Mouse (Mus musculus): ENCODE measurements around the gene Gm36176. TPM values are rescaled to one million over a fixed set of nuclear protein-coding genes. Genes with fewer than 3 reads are reported as not detected.

Gene Gm36176
- polyA plus RNA-seq, 2 experiments, result not detected

GRCm38 (mm10) chr10:77890987-77891565 lies 44.5 kb downstream of the Gm36176 start:
- no peaks in the 10 kb centered on the region for H3K27me3 ChIP-seq (ENCODE audit: control insufficient read depth, insufficient read depth, low read length)
- TF ChIP-seq EP300 (IDR thresholded peaks at IDR 0.05; ENCODE audit: low read depth) (no peak), CTCF (IDR thresholded peaks at IDR 0.05; ENCODE audit: low read depth) (no peak)
- no peaks in the 10 kb centered on the region for H3K9me3 ChIP-seq (ENCODE audit: control insufficient read depth, low read length)
- no peak overlapping the region for H3K4me3 ChIP-seq (ENCODE audit: insufficient read depth in 1 of 2, low read depth in 2 of 2, low read length in 2 of 2)
- no peaks in the 10 kb centered on the region for H3K36me3 ChIP-seq (replicated peaks; ENCODE audit: control insufficient read depth, insufficient read depth, low read depth)
- WGBS (ENCODE audit: insufficient replicate concordance), result 56% methylated on average over 8 of the region's 8 CpGs
- H3K27ac ChIP-seq, result no peak overlapping the region
- no peak for ATAC-seq (ENCODE audit: insufficient read depth)
- DNase-seq (ENCODE audit: low read depth in 3 of 3, low spot score in 3 of 3), result no peak
- H3K9ac ChIP-seq (replicated peaks), result no peak overlapping the region
- no peak overlapping the region for H3K4me2 ChIP-seq (ENCODE audit: low read depth)
- H3K4me1 ChIP-seq (replicated peaks; ENCODE audit: control insufficient read depth in 2 of 2, insufficient read depth in 2 of 2, low read length in 1 of 2), result no peaks in the 10 kb centered on the region

GRCm38 (mm10) chr10:77895562-77895961 lies 49.0 kb downstream of the Gm36176 start:
- Histone ChIP-seq H3K4me1 (replicated peaks; ENCODE audit: control insufficient read depth in 2 of 2, insufficient read depth in 2 of 2, low read length in 1 of 2) (no peaks in the 10 kb centered on the region), H3K36me3 (replicated peaks; ENCODE audit: control insufficient read depth, insufficient read depth, low read depth) (no peaks in the 10 kb centered on the region), H3K9me3 (ENCODE audit: control insufficient read depth, low read length) (no peaks in the 10 kb centered on the region), H3K4me2 (ENCODE audit: low read depth) (no peak overlapping the region), H3K9ac (replicated peaks) (no peak overlapping the region), H3K27ac (no peak overlapping the region), H3K4me3 (ENCODE audit: insufficient read depth in 1 of 2, low read depth in 2 of 2, low read length in 2 of 2) (no peak overlapping the region), H3K27me3 (ENCODE audit: control insufficient read depth, insufficient read depth, low read length) (no peaks in the 10 kb centered on the region)
- WGBS (ENCODE audit: insufficient replicate concordance), result 57% methylated on average over 5 of the region's 5 CpGs
- DNase-seq (ENCODE audit: low read depth in 3 of 3, low spot score in 3 of 3), result no peak
- ATAC-seq (ENCODE audit: insufficient read depth), result no peak
- TF ChIP-seq CTCF (IDR thresholded peaks at IDR 0.05; ENCODE audit: low read depth), result no peak
- TF ChIP-seq EP300 (IDR thresholded peaks at IDR 0.05; ENCODE audit: low read depth), result no peak

Other genes with a start within 250 kb of the Gm36176 start
Only the 30 nearest of the 33 such genes appear.
- 0.03 TPM in 1 of 2 replicates, not detected in the other for gene Tspear, start 160.2 kb upstream of the Gm36176 start, polyA plus RNA-seq (2012; rRNA removed)
- gene Tspear, start 160.2 kb upstream of the Gm36176 start, polyA plus RNA-seq (2014; fragmentation: Nextera tagmentation; extraction: Ambion mirVana), result not detected in 2 replicates
- not detected in 2 replicates for gene Gm19402, start 156.0 kb upstream of the Gm36176 start, polyA plus RNA-seq (2012; rRNA removed)
- not detected in 2 replicates for gene Gm19402, start 156.0 kb upstream of the Gm36176 start, polyA plus RNA-seq (2014; fragmentation: Nextera tagmentation; extraction: Ambion mirVana)
- not detected in 2 replicates for gene Gm9508, start 149.6 kb upstream of the Gm36176 start, polyA plus RNA-seq (2012; rRNA removed)
- gene Gm9508, start 149.6 kb upstream of the Gm36176 start, polyA plus RNA-seq (2014; fragmentation: Nextera tagmentation; extraction: Ambion mirVana), result not detected in 2 replicates
- gene Gm10272, start 140.2 kb upstream of the Gm36176 start, polyA plus RNA-seq (2012; rRNA removed), result not detected in 2 replicates
- gene Gm10272, start 140.2 kb upstream of the Gm36176 start, polyA plus RNA-seq (2014; fragmentation: Nextera tagmentation; extraction: Ambion mirVana), result not detected in 2 replicates
- not detected in 2 replicates for gene Gm10024, start 135.3 kb upstream of the Gm36176 start, polyA plus RNA-seq (2012; rRNA removed)
- not detected in 2 replicates for gene Gm10024, start 135.3 kb upstream of the Gm36176 start, polyA plus RNA-seq (2014; fragmentation: Nextera tagmentation; extraction: Ambion mirVana)
- gene Gm10142, start 131.0 kb upstream of the Gm36176 start, polyA plus RNA-seq (2012; rRNA removed), result not detected in 2 replicates
- gene Gm10142, start 131.0 kb upstream of the Gm36176 start, polyA plus RNA-seq (2014; fragmentation: Nextera tagmentation; extraction: Ambion mirVana), result not detected in 2 replicates
- gene Krtap12-1, start 126.2 kb upstream of the Gm36176 start, polyA plus RNA-seq (2012; rRNA removed), result not detected in 2 replicates
- gene Krtap12-1, start 126.2 kb upstream of the Gm36176 start, polyA plus RNA-seq (2014; fragmentation: Nextera tagmentation; extraction: Ambion mirVana), result not detected in 2 replicates
- gene Gm10100, start 120.3 kb upstream of the Gm36176 start, polyA plus RNA-seq (2012; rRNA removed), result not detected in 2 replicates
- gene Gm10100, start 120.3 kb upstream of the Gm36176 start, polyA plus RNA-seq (2014; fragmentation: Nextera tagmentation; extraction: Ambion mirVana), result not detected in 2 replicates
- not detected in 2 replicates for gene Gm18596, start 104.2 kb upstream of the Gm36176 start, polyA plus RNA-seq (2012; rRNA removed)
- gene Gm18596, start 104.2 kb upstream of the Gm36176 start, polyA plus RNA-seq (2014; fragmentation: Nextera tagmentation; extraction: Ambion mirVana), result not detected in 2 replicates
- not detected in 2 replicates for gene Gm9736, start 95.4 kb upstream of the Gm36176 start, polyA plus RNA-seq (2012; rRNA removed)
- not detected in 2 replicates for gene Gm9736, start 95.4 kb upstream of the Gm36176 start, polyA plus RNA-seq (2014; fragmentation: Nextera tagmentation; extraction: Ambion mirVana)
- not detected in 2 replicates for gene Gm3233, start 87.1 kb upstream of the Gm36176 start, polyA plus RNA-seq (2012; rRNA removed)
- not detected in 2 replicates for gene Gm3233, start 87.1 kb upstream of the Gm36176 start, polyA plus RNA-seq (2014; fragmentation: Nextera tagmentation; extraction: Ambion mirVana)
- not detected in 2 replicates for gene Gm3238, start 75.5 kb upstream of the Gm36176 start, polyA plus RNA-seq (2012; rRNA removed)
- gene Gm3238, start 75.5 kb upstream of the Gm36176 start, polyA plus RNA-seq (2014; fragmentation: Nextera tagmentation; extraction: Ambion mirVana), result not detected in 2 replicates
- not detected in 2 replicates for gene Gm7138, start 69.9 kb upstream of the Gm36176 start, polyA plus RNA-seq (2012; rRNA removed)
- not detected in 2 replicates for gene Gm7138, start 69.9 kb upstream of the Gm36176 start, polyA plus RNA-seq (2014; fragmentation: Nextera tagmentation; extraction: Ambion mirVana)
- not detected in 2 replicates for gene Gm3250, start 64.3 kb upstream of the Gm36176 start, polyA plus RNA-seq (2012; rRNA removed)
- gene Gm3250, start 64.3 kb upstream of the Gm36176 start, polyA plus RNA-seq (2014; fragmentation: Nextera tagmentation; extraction: Ambion mirVana), result not detected in 2 replicates
- gene Gm7137, start 58.6 kb upstream of the Gm36176 start, polyA plus RNA-seq (2012; rRNA removed), result not detected in 2 replicates
- not detected in 2 replicates for gene Gm7137, start 58.6 kb upstream of the Gm36176 start, polyA plus RNA-seq (2014; fragmentation: Nextera tagmentation; extraction: Ambion mirVana)
- gene Gm9639, start 51.7 kb upstream of the Gm36176 start, polyA plus RNA-seq (2012; rRNA removed), result not detected in 2 replicates
- gene Gm9639, start 51.7 kb upstream of the Gm36176 start, polyA plus RNA-seq (2014; fragmentation: Nextera tagmentation; extraction: Ambion mirVana), result not detected in 2 replicates
- gene Gm19668, start 47.7 kb upstream of the Gm36176 start, polyA plus RNA-seq (2012; rRNA removed), result not detected in 2 replicates
- not detected in 2 replicates for gene Gm19668, start 47.7 kb upstream of the Gm36176 start, polyA plus RNA-seq (2014; fragmentation: Nextera tagmentation; extraction: Ambion mirVana)
- gene Gm9507, start 35.0 kb upstream of the Gm36176 start, polyA plus RNA-seq (2012; rRNA removed), result not detected in 2 replicates
- gene Gm9507, start 35.0 kb upstream of the Gm36176 start, polyA plus RNA-seq (2014; fragmentation: Nextera tagmentation; extraction: Ambion mirVana), result not detected in 2 replicates
- not detected in 2 replicates for gene Gm2696, start 32.1 kb upstream of the Gm36176 start, polyA plus RNA-seq (2012; rRNA removed)
- not detected in 2 replicates for gene Gm2696, start 32.1 kb upstream of the Gm36176 start, polyA plus RNA-seq (2014; fragmentation: Nextera tagmentation; extraction: Ambion mirVana)
- not detected in 2 replicates for gene Krtap10-4, start 19.7 kb upstream of the Gm36176 start, polyA plus RNA-seq (2012; rRNA removed)
- gene Krtap10-4, start 19.7 kb upstream of the Gm36176 start, polyA plus RNA-seq (2014; fragmentation: Nextera tagmentation; extraction: Ambion mirVana), result not detected in 2 replicates
- gene Krtap10-10, start 10.9 kb upstream of the Gm36176 start, polyA plus RNA-seq (2012; rRNA removed), result not detected in 2 replicates
- not detected in 2 replicates for gene Krtap10-10, start 10.9 kb upstream of the Gm36176 start, polyA plus RNA-seq (2014; fragmentation: Nextera tagmentation; extraction: Ambion mirVana)
- not detected in 2 replicates for gene Gm10318, start 6.1 kb downstream of the Gm36176 start, polyA plus RNA-seq (2012; rRNA removed)
- gene Gm10318, start 6.1 kb downstream of the Gm36176 start, polyA plus RNA-seq (2014; fragmentation: Nextera tagmentation; extraction: Ambion mirVana), result not detected in 2 replicates
- gene Gm3285, start 15.2 kb downstream of the Gm36176 start, polyA plus RNA-seq (2012; rRNA removed), result not detected in 2 replicates
- not detected in 2 replicates for gene Gm3285, start 15.2 kb downstream of the Gm36176 start, polyA plus RNA-seq (2014; fragmentation: Nextera tagmentation; extraction: Ambion mirVana)
- gene Lrrc3, start 55.7 kb downstream of the Gm36176 start, polyA plus RNA-seq (2012; rRNA removed), result 6.7 and 8.4 TPM in 2 replicates
- gene Lrrc3, start 55.7 kb downstream of the Gm36176 start, polyA plus RNA-seq (2014; fragmentation: Nextera tagmentation; extraction: Ambion mirVana), result 8.0 and 8.9 TPM in 2 replicates
- gene Trpm2, start 123.8 kb downstream of the Gm36176 start, polyA plus RNA-seq (2012; rRNA removed), result 1.1 TPM in 2 replicates
- 1.4 and 1.5 TPM in 2 replicates for gene Trpm2, start 123.8 kb downstream of the Gm36176 start, polyA plus RNA-seq (2014; fragmentation: Nextera tagmentation; extraction: Ambion mirVana)
- 4.5 and 4.7 TPM in 2 replicates for gene 1810043G02Rik, start 131.7 kb downstream of the Gm36176 start, polyA plus RNA-seq (2012; rRNA removed)
- gene 1810043G02Rik, start 131.7 kb downstream of the Gm36176 start, polyA plus RNA-seq (2014; fragmentation: Nextera tagmentation; extraction: Ambion mirVana), result 4.2 and 4.5 TPM in 2 replicates
- gene Pfkl, start 163.3 kb downstream of the Gm36176 start, polyA plus RNA-seq (2012; rRNA removed), result 41.7 and 46.7 TPM in 2 replicates
- 63.1 and 66.8 TPM in 2 replicates for gene Pfkl, start 163.3 kb downstream of the Gm36176 start, polyA plus RNA-seq (2014; fragmentation: Nextera tagmentation; extraction: Ambion mirVana)
- gene Dnmt3l, start 195.1 kb downstream of the Gm36176 start, polyA plus RNA-seq (2012; rRNA removed), result 0.08 TPM in 1 of 2 replicates, not detected in the other
- not detected in 2 replicates for gene Dnmt3l, start 195.1 kb downstream of the Gm36176 start, polyA plus RNA-seq (2014; fragmentation: Nextera tagmentation; extraction: Ambion mirVana)
- not detected in 2 replicates for gene Aire, start 196.8 kb downstream of the Gm36176 start, polyA plus RNA-seq (2012; rRNA removed)
- not detected in 2 replicates for gene Aire, start 196.8 kb downstream of the Gm36176 start, polyA plus RNA-seq (2014; fragmentation: Nextera tagmentation; extraction: Ambion mirVana)
- gene Icosl, start 222.5 kb downstream of the Gm36176 start, polyA plus RNA-seq (2012; rRNA removed), result 2.4 TPM in 2 replicates
- 2.2 TPM in 2 replicates for gene Icosl, start 222.5 kb downstream of the Gm36176 start, polyA plus RNA-seq (2014; fragmentation: Nextera tagmentation; extraction: Ambion mirVana)

All from liver, embryonic 14.5 days (tissue).